Mouse (Mus musculus) thymus, adult 2 months (tissue): ENCODE measurements around the gene Bbs9. TPM values are rescaled to one million over a fixed set of nuclear protein-coding genes. Genes with fewer than 3 reads are reported as not detected.
A peak's percentile ranks its signal among the peaks of the same experiment; 100 is the strongest.

Experiments
- DNase-seq: peaks from one replicate; pipeline ENCODE4 v3.0.0; 2021
- H3K27ac ChIP-seq: fragments of 200-500 bp; 2 replicates; pipeline ENCODE4 v1.5.1; 2012; ENCODE audit warnings: low read length, control low read depth; ENCODE audit not compliant: control insufficient read depth, insufficient read depth
- H3K27me3 ChIP-seq: fragments of 200-500 bp; 2 replicates; pipeline ENCODE4 v1.6.1; 2012; ENCODE audit warnings: mild to moderate bottlenecking, low read length, moderate library complexity, mixed read lengths; ENCODE audit not compliant: control insufficient read depth, insufficient read depth
- H3K36me3 ChIP-seq: fragments of 200-500 bp; 2 replicates; pipeline ENCODE4 v1.6.1; 2012; ENCODE audit warnings: mild to moderate bottlenecking, low read length, moderate library complexity; ENCODE audit not compliant: control insufficient read depth, insufficient read depth
- H3K4me1 ChIP-seq: fragments of 200-500 bp; replicated peaks from 2 replicates; pipeline ENCODE4 v1.6.1; 2012; ENCODE audit warnings: low read length; ENCODE audit not compliant: control insufficient read depth, insufficient read depth
- H3K4me3 ChIP-seq: fragments of 200-500 bp; 2 replicates; pipeline ENCODE4 v1.5.1; 2012; ENCODE audit warnings: mild to moderate bottlenecking, low read length, control low read depth, moderate library complexity; ENCODE audit not compliant: control insufficient read depth, insufficient read depth
- CTCF ChIP-seq: fragments of 200-500 bp; IDR thresholded peaks from 2 replicates; pipeline ENCODE4 v1.5.1; 2012; ENCODE audit warnings: mild to moderate bottlenecking, control low read depth, low read length, moderate library complexity, borderline replicate concordance; ENCODE audit not compliant: control insufficient read depth, poor library complexity, insufficient read depth; ENCODE audit errors: extremely low read depth
- POLR2A ChIP-seq: fragments of 200-500 bp; IDR thresholded peaks from 2 replicates; pipeline ENCODE4 v1.6.1; 2012; ENCODE audit warnings: mild to moderate bottlenecking, low read length, control low read depth, moderate library complexity; ENCODE audit not compliant: control insufficient read depth, poor library complexity, insufficient read depth; ENCODE audit errors: extremely low read depth
- WGBS: fragments of 180-500 bp; shearing (Covaris S2); methylation state at CpG from one replicate; pipeline ENCODE4 v1.1.7; 2018; 5-methylcytosine and 5-hydroxymethylcytosine counted together
- polyA plus RNA-seq: library from polyadenylated mRNA; depleted of rRNA; stranded (reverse); fragments of >200 nt; gene quantifications from 2 replicates; pipeline ENCODE4 v1.2.3, GENCODE M21; 2012

The Bbs9 gene
- polyA plus RNA-seq, 1 experiment: 21.4 TPM

DNA sequence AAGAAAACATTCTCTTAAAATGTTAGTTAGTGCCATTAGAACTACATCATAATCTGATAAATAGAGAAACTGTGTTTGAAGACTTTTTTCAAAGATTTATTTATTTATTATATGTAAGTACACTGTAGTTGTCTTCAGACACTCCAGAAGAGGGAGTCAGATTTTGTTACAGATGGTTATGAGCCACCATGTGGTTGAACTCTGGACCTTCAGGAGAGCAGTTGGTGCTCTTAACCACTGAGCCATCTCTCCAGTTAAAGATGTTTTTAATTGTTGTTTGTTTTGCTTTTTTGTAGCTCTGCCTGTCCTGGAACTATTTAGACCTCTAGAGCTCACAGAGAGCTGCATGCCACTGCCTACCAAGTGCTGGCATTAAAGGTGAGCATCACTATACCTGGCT, 20.5 kb upstream of the Bbs9 start:
- Histone ChIP-seq H3K4me3 (no peak overlapping the region), H3K4me1 (no peaks in the 10 kb centered on the region), H3K27ac (no peak overlapping the region), H3K36me3 (peaks cover 67% of the 10 kb centered on the region), H3K27me3 (no peaks in the 10 kb centered on the region)
- no peak for DNase-seq
- TF ChIP-seq POLR2A: no peak
- no peak for TF ChIP-seq CTCF

DNA sequence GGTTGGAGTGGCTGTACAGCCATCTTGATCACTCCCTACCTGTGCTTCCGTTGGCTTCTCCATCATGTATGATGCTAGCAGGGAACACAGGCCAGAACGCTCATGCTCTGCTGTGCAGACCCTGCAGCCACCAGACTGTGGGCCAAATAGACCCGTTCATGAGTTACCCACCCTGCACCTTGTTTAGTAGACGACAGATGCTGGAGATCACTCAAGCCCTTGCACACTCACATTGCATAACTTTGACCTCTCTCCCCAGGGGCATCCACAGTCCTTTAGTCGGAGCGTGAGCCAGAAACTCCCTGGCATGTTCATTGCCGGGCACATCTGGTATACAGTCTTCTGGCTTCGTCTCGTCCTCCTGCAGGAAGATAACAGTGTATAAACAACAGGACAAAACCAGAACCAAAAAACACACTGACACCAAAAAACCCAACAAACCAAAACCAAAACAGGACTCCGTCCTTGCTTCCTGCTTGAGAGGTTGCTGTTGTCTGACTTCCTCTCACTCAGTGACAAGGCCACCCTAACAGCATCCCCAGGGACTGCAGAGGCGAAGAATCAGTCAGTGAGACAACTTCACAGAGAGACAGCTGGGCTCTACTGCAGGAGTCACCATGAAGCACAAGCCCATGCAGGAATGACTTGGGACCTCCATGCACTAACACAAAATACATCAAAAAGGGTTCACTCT, 18.2 kb upstream of the Bbs9 start:
- Histone ChIP-seq H3K27ac (no peak overlapping the region), H3K4me3 (no peak overlapping the region), H3K27me3 (no peaks in the 10 kb centered on the region), H3K36me3 (peaks cover 57% of the 10 kb centered on the region), H3K4me1 (no peaks in the 10 kb centered on the region)
- TF ChIP-seq POLR2A: no peak
- TF ChIP-seq CTCF: no peak
- DNase-seq: no peak
- 95% methylated on average over 11 of the region's 11 CpGs for WGBS

DNA sequence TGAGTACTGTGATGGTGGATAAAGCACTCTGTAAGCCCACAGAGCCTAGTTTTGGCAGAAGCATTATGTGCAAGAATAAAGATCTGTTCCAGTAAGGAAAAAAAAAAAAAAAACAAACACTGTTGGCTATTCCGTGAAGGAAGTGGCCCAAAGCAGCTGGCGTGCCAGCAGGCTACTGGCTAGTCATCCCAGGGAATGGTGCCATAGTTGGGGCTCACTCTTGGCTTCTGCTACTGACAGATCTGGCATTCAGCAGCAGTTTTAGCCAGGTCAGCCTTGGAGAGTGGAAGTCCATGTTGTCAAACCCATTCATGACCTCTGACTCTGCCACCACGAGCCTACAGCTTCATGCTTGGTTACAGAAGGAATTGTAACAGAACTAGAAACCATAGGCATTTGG, 13.6 kb upstream of the Bbs9 start:
- 98% methylated on average over 3 of the region's 3 CpGs for WGBS
- TF ChIP-seq CTCF: no peak
- TF ChIP-seq POLR2A: no peak
- no peak for DNase-seq
- Histone ChIP-seq H3K4me3 (no peak overlapping the region), H3K4me1 (no peaks in the 10 kb centered on the region), H3K27ac (no peak overlapping the region), H3K36me3 (peaks cover 18% of the 10 kb centered on the region), H3K27me3 (no peaks in the 10 kb centered on the region)

DNA sequence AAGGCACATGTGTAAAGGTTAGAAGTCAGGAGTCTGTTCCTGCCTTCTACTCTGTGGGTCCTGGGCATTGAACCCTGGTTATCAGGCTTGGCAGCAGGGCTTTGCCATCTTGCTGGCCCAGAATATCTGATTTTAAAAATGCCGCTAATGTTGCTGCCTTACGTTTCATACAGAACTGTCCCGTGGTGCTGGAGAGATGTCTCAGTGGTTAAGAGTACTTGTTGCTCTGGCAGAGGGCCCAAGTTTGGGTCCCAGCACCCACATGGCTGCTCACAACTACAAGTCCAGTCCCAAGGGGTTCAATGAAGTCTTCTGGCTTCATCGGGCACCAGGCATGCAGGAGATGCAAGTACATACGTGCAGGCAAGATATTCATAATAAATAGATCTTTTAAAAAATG, 9.3 kb upstream of the Bbs9 start:
- H3K4me3 ChIP-seq: no peak overlapping the region
- DNase-seq: no peak
- no peak overlapping the region for H3K27ac ChIP-seq
- TF ChIP-seq CTCF (no peak), POLR2A (no peak)
- no peaks in the 10 kb centered on the region for H3K4me1 ChIP-seq
- peaks cover 2% of the 10 kb centered on the region; the same call in 1 of the 2 replicates for H3K36me3 ChIP-seq
- no peaks in the 10 kb centered on the region for H3K27me3 ChIP-seq
- WGBS: 97% methylated on average over 5 of the region's 5 CpGs

DNA sequence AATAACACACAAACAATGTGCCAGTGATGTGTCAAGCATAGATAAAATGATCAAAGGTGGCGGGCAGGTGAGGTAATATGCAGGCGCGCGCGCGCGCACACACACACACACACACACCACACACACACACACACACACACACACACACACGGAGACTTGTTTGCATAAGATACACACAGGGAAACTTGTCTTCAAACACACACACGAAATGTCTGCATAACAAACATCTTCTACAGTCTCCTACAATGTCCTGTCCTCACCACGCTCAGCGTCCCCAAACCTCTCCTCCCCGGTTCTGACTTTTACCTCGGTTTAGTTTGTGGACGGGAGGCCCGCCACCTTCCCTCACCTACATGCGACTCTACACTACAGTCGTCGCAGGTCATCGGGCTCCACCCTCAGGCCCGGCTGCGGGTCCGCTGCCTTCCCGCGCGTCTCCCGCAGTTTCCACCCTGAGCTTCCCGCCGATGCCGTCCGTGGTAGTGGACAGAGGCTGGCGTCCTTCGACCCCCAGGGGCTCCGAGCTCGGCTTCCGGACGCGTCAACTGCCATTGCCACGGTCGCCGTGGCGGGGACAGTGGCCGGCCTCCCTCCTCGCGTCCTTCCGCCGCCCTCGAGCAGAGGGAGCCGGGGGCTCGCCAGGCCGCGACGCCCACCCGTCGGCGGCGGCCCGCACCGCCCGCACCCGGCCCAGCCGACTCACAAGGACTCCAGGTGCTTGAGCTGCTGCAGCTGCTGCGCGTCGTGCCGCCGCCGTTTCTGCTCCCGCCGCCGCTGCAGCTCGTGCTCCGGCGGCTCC, 7.9 kb upstream of the Bbs9 start:
- no peaks in the 10 kb centered on the region for H3K36me3 ChIP-seq
- DNase-seq: peak; percentile 65
- no peaks in the 10 kb centered on the region for H3K4me1 ChIP-seq
- H3K4me3 ChIP-seq: peak overlapping the region; percentile 95
- H3K27me3 ChIP-seq: no peaks in the 10 kb centered on the region
- TF ChIP-seq CTCF (0 out of 2 replicates have a peak, but pooled peaks have one; percentile 23), POLR2A (no peak)
- peak overlapping the region; percentile 55 for H3K27ac ChIP-seq
- WGBS: under 1% methylated on average over 71 of the region's 73 CpGs

DNA sequence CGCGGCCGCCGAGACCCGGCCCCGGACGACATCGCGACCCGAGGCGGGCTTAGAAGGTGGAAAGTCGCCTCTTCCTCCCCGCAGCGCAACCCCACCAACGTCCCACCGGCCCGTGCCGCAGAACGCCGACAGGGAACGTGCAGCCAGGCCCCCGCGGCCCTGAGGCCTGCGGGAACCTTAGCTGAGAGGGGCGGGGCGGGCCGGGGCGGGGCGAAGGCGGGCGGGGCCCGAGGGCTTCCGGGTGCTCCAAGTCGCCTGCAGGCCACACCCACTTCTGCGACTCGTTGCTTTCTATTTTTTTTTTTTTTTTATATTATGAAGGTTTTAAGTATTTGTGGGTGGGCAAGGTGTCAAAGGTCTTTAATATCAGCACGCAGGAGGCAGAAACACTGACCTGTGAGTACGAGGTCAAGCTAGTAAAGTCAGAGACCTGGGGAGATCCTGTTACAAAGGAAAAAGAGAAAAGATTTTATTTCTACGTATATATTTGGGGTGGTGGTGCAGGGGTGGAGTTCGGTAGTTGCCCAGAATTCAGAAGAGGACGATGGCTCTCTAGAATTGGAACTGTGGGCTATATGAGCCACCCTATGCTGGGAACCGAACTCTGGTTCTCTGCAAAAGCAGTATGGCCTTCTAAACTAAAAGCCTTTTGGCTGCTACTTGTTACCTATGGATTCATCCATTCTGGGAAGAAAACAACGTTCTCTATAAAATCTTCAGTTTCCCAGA, 7.2 kb upstream of the Bbs9 start:
- H3K4me1 ChIP-seq: no peaks in the 10 kb centered on the region
- peak overlapping the region; percentile 95 for H3K4me3 ChIP-seq
- TF ChIP-seq POLR2A (peak; percentile 95), CTCF (0 out of 2 replicates have a peak, but pooled peaks have one; percentile 12)
- DNase-seq: no peak
- WGBS: 3% methylated on average over 43 of the region's 43 CpGs
- H3K27ac ChIP-seq: peak overlapping the region; percentile 55
- H3K27me3 ChIP-seq: no peaks in the 10 kb centered on the region
- H3K36me3 ChIP-seq: no peaks in the 10 kb centered on the region
